Mouse (Mus musculus): ENCODE measurements around the gene Kcna3. TPM values are rescaled to one million over a fixed set of nuclear protein-coding genes. Genes with fewer than 3 reads are reported as not detected.

Kcna3 gene
- polyA plus RNA-seq, 1 experiment = 9.2 TPM

DNA sequence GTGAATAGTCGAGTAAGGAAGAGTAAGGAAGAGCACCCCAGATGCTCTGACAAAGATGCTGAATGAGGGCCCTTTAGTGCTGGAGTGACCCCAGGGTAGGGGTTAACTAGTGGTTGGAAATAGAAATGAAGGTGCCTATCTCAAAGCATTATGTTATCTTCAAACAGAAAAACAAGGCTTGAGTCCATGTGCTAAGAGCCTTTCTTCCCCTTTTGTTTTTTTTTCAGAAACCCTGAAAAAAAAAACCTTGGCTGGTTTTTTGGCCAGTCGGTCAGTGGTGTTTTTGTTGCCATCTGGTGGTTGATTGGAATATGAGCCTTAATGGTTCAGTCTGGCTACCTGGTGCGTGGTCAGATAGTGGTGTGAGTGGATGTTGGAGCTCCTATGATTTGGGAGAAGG, 45.3 kb downstream of the Kcna3 start:
- Histone ChIP-seq H3K36me3 (replicated peaks; ENCODE audit: low read length) (no peaks in the 10 kb centered on the region), H3K4me3 (replicated peaks) (no peak overlapping the region), H3K9me3 (peaks cover 8% of the 10 kb centered on the region), H3K4me1 (peaks cover 30% of the 10 kb centered on the region), H3K27me3 (replicated peaks) (no peaks in the 10 kb centered on the region)
- no peak for TF ChIP-seq FLI1 (IDR thresholded peaks at IDR 0.05; ENCODE audit: low read length)
- no peak for TF ChIP-seq GATA1 (IDR thresholded peaks at IDR 0.05; ENCODE audit: borderline replicate concordance, low read length)

- no peak overlapping the region for H3K4me3 ChIP-seq (replicated peaks)
- H3K4me1 ChIP-seq = peaks cover 8% of the 10 kb centered on the region
- TF ChIP-seq FLI1 (IDR thresholded peaks at IDR 0.05; ENCODE audit: low read length) (no peak), GATA1 (IDR thresholded peaks at IDR 0.05; ENCODE audit: borderline replicate concordance, low read length) (no peak)
- H3K36me3 ChIP-seq (replicated peaks; ENCODE audit: low read length) = no peaks in the 10 kb centered on the region
- H3K27me3 ChIP-seq (replicated peaks) = peaks cover 5% of the 10 kb centered on the region
- H3K9me3 ChIP-seq = peaks cover 12% of the 10 kb centered on the region
Observed at GRCm38 (mm10) chr3:107084586-107084985, 48.6 kb downstream of the Kcna3 start.

- TF ChIP-seq GATA1 (IDR thresholded peaks at IDR 0.05; ENCODE audit: borderline replicate concordance, low read length) (no peak), FLI1 (IDR thresholded peaks at IDR 0.05; ENCODE audit: low read length) (no peak)
- H3K27me3 ChIP-seq (replicated peaks) = peaks cover 23% of the 10 kb centered on the region
- H3K9me3 ChIP-seq = peaks cover 9% of the 10 kb centered on the region
- H3K4me1 ChIP-seq = peaks cover 3% of the 10 kb centered on the region
- no peak overlapping the region for H3K4me3 ChIP-seq (replicated peaks)
- H3K36me3 ChIP-seq (replicated peaks; ENCODE audit: low read length) = no peaks in the 10 kb centered on the region
Observed at GRCm38 (mm10) chr3:107087410-107087809, 51.4 kb downstream of the Kcna3 start.

Other genes starting within 250 kb of the Kcna3 start
- gene Cd53, start 246.0 kb upstream of the Kcna3 start, polyA plus RNA-seq (2012; ENCODE audit: insufficient read depth, low replicate concordance) = 2.6 TPM in 1 of 2 replicates, not detected in the other
- not detected in 2 replicates for gene Olfr266, start 209.9 kb upstream of the Kcna3 start, polyA plus RNA-seq (2012; ENCODE audit: insufficient read depth, low replicate concordance)
- gene Kcna2, start 65.0 kb downstream of the Kcna3 start, polyA plus RNA-seq (2012; ENCODE audit: insufficient read depth, low replicate concordance) = not detected in 2 replicates
- not detected in 2 replicates for gene Kcna10, start 146.9 kb downstream of the Kcna3 start, polyA plus RNA-seq (2012; ENCODE audit: insufficient read depth, low replicate concordance)
- gene Cym, start 185.6 kb downstream of the Kcna3 start, polyA plus RNA-seq (2012; ENCODE audit: insufficient read depth, low replicate concordance) = not detected in 2 replicates
- not detected in 2 replicates for gene A630076J17Rik, start 194.4 kb downstream of the Kcna3 start, polyA plus RNA-seq (2012; ENCODE audit: insufficient read depth, low replicate concordance)
- gene Prok1, start 203.5 kb downstream of the Kcna3 start, polyA plus RNA-seq (2012; ENCODE audit: insufficient read depth, low replicate concordance) = not detected in 2 replicates
- 7.0 and 33.7 TPM in 2 replicates for gene Lamtor5, start 242.7 kb downstream of the Kcna3 start, polyA plus RNA-seq (2012; ENCODE audit: insufficient read depth, low replicate concordance)

All from megakaryocyte, embryonic 14.5 days (primary cell).